Mouse (Mus musculus) liver, postnatal 0 days (tissue): ENCODE measurements around the gene Cdk6.

Experiments
- CTCF ChIP-seq: sonication (generic); IDR thresholded peaks from 2 replicates; pipeline ENCODE4 v1.5.1; 2016; ENCODE audit warnings: antibody characterized with exemption, low read depth
- EP300 ChIP-seq: IDR thresholded peaks from 2 replicates; pipeline ENCODE4 v1.6.1; 2016; ENCODE audit warnings: antibody characterized with exemption, low read depth, mild to moderate bottlenecking

GRCm38 (mm10) chr5:3536592-3537212 is 195.4 kb downstream of the Cdk6 start:
- TF ChIP-seq CTCF (no peak), EP300 (no peak)
